Mouse (Mus musculus): ENCODE data around the gene Farsb.

Gene Farsb

DNA sequence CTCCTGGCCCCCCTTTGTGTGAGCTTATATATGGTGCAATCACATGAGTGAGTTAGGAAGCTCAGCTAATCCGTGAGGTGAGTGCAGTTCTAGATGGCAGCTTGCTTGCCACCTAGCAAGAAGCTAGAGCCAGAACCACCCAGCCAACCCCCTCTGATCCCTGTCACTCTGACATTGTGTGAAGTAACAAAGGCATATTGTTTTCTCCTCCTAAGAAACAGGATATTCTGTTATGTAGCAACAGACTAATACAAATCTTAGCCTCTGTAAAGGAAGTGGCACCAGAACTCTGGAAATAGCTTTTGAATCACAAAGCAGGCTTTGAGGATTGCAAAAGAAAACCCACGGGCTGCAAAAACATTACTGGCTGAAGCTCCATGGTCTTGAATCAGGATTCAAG is 4.3 kb downstream of the Farsb start:
- no peak for DNase-seq (ENCODE audit: low spot score)

GRCm38 (mm10) chr1:78483430-78483829 is 5.3 kb downstream of the Farsb start:
- no peak for DNase-seq (ENCODE audit: low spot score)

GRCm38 (mm10) chr1:78472441-78472840 is 16.3 kb downstream of the Farsb start:
- DNase-seq (ENCODE audit: low spot score): no peak

- peak; percentile 81 for DNase-seq (ENCODE audit: low spot score)
Measured at GRCm38 (mm10) chr1:78454659-78455058, 34.0 kb downstream of the Farsb start.

- no peak for DNase-seq (ENCODE audit: low spot score)
Measured at GRCm38 (mm10) chr1:78453886-78454285, 34.8 kb downstream of the Farsb start.

GRCm38 (mm10) chr1:78452544-78452943 is 36.2 kb downstream of the Farsb start:
- no peak for DNase-seq (ENCODE audit: low spot score)

GRCm38 (mm10) chr1:78451070-78451854 is 37.4 kb downstream of the Farsb start:
- DNase-seq (ENCODE audit: low spot score): no peak

DNA sequence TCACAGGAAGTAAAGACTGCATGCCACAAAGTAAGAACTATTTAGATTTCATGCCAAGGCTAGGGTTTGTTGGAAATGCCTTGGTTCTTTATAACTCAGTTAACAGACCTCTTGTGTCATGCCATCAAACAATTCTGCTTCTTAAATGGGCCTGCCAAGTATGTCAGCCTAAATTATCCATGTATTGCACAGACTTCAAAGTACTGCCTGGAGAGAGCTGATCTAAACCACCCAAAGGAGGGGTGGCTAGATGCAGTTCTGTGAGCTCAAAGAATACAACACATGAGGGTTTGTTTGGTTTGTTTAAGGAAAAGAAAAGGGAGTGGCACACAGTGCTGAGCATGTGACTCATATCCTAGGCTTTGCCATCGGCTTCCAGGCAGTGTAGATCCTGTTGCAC is 40.6 kb downstream of the Farsb start:
- no peak for DNase-seq (ENCODE audit: low spot score)

DNA sequence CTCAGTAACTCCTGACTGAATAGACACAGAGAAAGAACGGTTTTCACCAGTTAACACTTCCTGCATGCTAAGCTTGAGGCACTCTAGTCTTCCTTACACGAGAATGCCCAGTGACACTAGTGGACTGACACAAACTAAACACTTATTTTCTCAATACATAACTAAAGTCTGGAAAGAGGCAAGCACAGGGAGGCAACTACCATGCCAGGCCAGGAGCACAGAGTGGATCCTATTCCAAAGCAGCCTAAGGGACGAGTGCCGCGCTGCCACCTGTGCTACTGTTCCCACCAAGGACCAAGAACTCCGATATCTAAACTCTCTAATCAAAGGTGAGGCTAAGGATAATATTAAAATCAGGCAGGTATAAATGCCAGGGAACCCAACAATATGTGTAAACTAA is 42.0 kb downstream of the Farsb start:
- DNase-seq (ENCODE audit: low spot score): no peak

- DNase-seq (ENCODE audit: low spot score): no peak
Measured at GRCm38 (mm10) chr1:78446232-78446631, 42.5 kb downstream of the Farsb start.

- DNase-seq (ENCODE audit: low spot score): no peak
Measured at GRCm38 (mm10) chr1:78443056-78443455, 45.6 kb downstream of the Farsb start.

- no peak for DNase-seq (ENCODE audit: low spot score)
Measured at GRCm38 (mm10) chr1:78440716-78441115, 48.0 kb downstream of the Farsb start.

DNA sequence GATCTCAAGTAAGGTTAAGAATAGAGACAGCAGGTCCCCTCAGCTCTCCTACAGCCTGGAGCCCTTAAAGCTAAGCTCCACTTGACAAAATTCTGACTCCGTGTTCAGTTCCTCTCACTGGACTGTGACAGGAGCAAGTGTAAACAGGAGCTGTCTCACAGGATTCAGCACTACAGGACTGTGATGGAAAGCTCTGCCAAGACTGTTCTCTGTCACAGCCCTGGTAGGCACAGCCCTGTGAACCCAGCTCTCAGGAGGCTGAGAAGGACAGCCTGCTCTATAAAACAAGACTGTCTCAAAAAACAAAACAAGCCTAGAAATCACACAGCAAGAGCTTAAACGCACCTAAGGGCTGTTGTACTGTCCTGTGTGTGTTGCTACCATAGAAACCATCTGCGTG is 51.5 kb downstream of the Farsb start:
- DNase-seq (ENCODE audit: low spot score): no peak

- no peak for DNase-seq (ENCODE audit: low spot score)
Measured at GRCm38 (mm10) chr1:78436445-78436844, 52.3 kb downstream of the Farsb start.

GRCm38 (mm10) chr1:78435967-78436366 is 52.7 kb downstream of the Farsb start:
- DNase-seq (ENCODE audit: low spot score): no peak

GRCm38 (mm10) chr1:78433472-78433871 is 55.2 kb downstream of the Farsb start:
- no peak for DNase-seq (ENCODE audit: low spot score)

- no peak for DNase-seq (ENCODE audit: low spot score)
Measured at GRCm38 (mm10) chr1:78428851-78429250, 59.8 kb downstream of the Farsb start.

GRCm38 (mm10) chr1:78426841-78427240 is 61.9 kb downstream of the Farsb start:
- DNase-seq (ENCODE audit: low spot score): no peak

DNA sequence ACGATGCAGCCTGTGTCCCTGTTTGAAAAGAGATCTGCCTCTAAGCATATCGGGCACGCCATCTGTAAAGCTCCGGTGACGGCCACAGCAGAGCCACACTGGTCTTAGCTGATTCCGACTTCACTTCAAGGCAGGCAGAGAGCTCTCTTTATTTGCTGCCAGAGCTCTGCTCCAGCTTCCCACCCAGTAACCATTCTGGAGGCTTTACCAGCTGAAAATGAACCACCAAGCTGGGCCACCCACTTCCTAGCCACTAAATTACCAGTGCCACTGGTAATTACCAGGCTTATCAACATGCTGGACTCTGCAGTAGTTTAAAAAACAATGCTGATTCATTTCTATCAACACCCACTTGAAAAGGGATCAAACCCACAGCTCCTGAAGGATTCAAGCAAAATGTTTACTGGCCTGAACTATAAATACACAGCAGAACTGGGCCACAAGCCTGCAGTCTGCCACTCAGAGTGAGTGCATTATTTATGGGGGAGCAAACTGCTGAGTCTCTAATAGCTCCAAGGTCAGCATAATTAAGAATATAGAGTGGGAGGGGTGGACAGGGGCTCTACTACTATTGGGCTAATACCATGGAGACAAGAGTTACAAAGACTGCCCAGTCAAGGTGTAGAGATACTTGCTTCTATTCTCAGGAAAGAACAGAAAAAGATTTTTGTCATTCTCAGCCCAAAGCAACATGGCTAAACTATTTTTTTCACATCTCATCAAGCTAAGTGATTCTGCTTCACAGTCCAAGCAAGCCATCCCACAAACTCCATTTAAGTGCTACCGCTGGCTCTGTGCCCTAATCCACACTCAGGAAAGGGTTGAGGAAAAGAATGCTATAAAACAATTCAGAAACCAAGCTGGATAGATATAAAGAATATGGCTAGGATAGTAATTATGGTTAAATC is 62.6 kb downstream of the Farsb start:
- no peak for DNase-seq (ENCODE audit: low spot score)

DNA sequence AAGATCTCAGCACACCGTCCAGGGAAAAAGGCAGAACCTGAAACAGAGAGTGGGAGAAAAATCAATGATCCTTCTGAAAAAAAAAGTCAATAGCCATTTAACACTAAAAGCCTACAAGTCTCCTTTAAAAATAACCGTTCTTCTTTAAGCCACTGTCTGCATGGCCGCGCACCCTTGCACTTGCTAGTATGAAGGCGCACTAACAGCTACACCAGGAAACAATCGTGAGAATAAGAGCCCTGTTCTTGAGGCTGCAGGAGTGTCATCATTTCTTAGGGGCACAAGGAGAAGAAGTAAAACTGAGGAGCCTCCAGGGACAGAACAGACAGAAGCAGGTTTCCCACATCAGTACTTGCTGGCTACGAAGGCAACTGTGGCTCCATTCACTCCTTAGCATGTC is 63.4 kb downstream of the Farsb start:
- no peak for DNase-seq (ENCODE audit: low spot score)

- DNase-seq (ENCODE audit: low spot score): no peak
Measured at GRCm38 (mm10) chr1:78424848-78425247, 63.8 kb downstream of the Farsb start.

DNA sequence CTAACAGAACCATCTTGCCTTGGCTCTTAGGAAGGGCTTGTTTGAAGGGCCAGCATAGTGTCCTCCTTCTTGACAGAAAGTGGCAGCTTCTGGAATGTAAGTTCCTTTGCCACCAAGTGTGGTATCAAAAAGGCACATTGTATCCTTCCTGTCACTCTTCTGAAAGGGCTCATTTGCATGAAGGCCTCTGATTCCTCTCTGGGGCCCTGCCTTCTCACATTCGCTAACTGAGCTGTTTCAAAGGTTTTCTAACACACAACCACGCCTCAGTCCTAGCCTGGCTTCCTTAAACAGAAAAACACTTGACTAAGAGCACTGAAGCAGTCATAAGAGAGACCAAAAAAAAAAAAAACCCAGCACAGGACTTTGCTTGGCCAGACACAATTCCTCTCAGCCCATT is 66.1 kb downstream of the Farsb start:
- DNase-seq (ENCODE audit: low spot score): no peak

DNA sequence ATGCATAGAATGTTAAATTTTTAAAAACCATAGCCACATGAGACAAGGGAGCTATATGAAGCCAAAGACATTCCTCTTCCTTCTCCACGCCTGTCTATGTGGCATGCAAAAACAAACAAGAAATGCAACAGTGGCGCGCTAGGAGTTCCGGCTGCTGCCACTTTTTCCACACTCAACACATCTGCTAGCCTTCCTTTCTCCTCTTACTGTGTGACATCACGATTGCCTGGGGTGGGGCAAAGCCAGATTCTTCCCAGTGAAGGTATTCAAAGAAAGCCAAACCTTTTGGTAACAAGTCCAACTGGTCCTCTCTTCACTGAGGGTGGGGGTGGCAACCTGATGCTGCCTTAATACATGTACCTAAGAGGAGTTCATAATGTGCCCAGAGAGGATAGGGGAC is 66.9 kb downstream of the Farsb start:
- DNase-seq (ENCODE audit: low spot score): no peak
